Mouse (Mus musculus): Measurements from ENCODE around the gene Agrp. TPM values are rescaled to one million over a fixed set of nuclear protein-coding genes. Genes with fewer than 3 reads are reported as not detected.
A peak's percentile ranks its signal among the peaks of the same experiment; 100 is the strongest.

The Agrp gene
- total RNA-seq, 4 experiments from 2014 or later: not detected

GRCm38 (mm10) chr8:105623118-105623517, 14.1 kb downstream of the Agrp start:
- no peak for DNase-seq (ENCODE audit: low spot score in 2 of 2)

GRCm38 (mm10) chr8:105622421-105622920, 14.7 kb downstream of the Agrp start:
- peak; percentile 88 to 89 for DNase-seq (ENCODE audit: low spot score in 2 of 2)

- DNase-seq (ENCODE audit: low spot score in 2 of 2): no peak
These were observed 15.4 kb downstream of the Agrp start for GRCm38 (mm10) chr8:105621841-105622240.

GRCm38 (mm10) chr8:105620946-105621720, 16.1 kb downstream of the Agrp start:
- DNase-seq (ENCODE audit: low spot score in 2 of 2): no peak

- no peak for DNase-seq (ENCODE audit: low spot score in 2 of 2)
These were observed 17.0 kb downstream of the Agrp start for GRCm38 (mm10) chr8:105620211-105620610.

- DNase-seq (ENCODE audit: low spot score in 2 of 2): no peak
These were observed 18.2 kb downstream of the Agrp start for GRCm38 (mm10) chr8:105618892-105619591.

GRCm38 (mm10) chr8:105618279-105618634, 18.9 kb downstream of the Agrp start:
- no peak for DNase-seq (ENCODE audit: low spot score in 2 of 2)

- DNase-seq (ENCODE audit: low spot score in 2 of 2): no peak
These were observed 19.5 kb downstream of the Agrp start for GRCm38 (mm10) chr8:105617451-105618278.

GRCm38 (mm10) chr8:105615942-105616341, 21.3 kb downstream of the Agrp start:
- DNase-seq (ENCODE audit: low spot score in 2 of 2): no peak

- peak in 1 of 2 experiments; percentile 44 for DNase-seq (ENCODE audit: low spot score in 2 of 2)
These were observed 23.2 kb downstream of the Agrp start for GRCm38 (mm10) chr8:105613830-105614511.

GRCm38 (mm10) chr8:105613037-105613436, 24.2 kb downstream of the Agrp start:
- peak; percentile 40 for DNase-seq (ENCODE audit: low spot score in 2 of 2)

- DNase-seq (ENCODE audit: low spot score in 2 of 2): peak in 1 of 2 experiments; percentile 43
These were observed 25.4 kb downstream of the Agrp start for GRCm38 (mm10) chr8:105611836-105612235.

- no peak for DNase-seq (ENCODE audit: low spot score in 2 of 2)
These were observed 27.4 kb downstream of the Agrp start for GRCm38 (mm10) chr8:105609771-105610170.

- DNase-seq (ENCODE audit: low spot score in 2 of 2): no peak
These were observed 27.8 kb downstream of the Agrp start for GRCm38 (mm10) chr8:105609355-105609754.

- DNase-seq (ENCODE audit: low spot score in 2 of 2): no peak
These were observed 29.5 kb downstream of the Agrp start for GRCm38 (mm10) chr8:105607684-105608083.

- DNase-seq (ENCODE audit: low spot score in 2 of 2): no peak
These were observed 30.1 kb downstream of the Agrp start for GRCm38 (mm10) chr8:105607062-105607461.

- DNase-seq (ENCODE audit: low spot score in 2 of 2): peak; percentile 70 to 80
These were observed 30.8 kb downstream of the Agrp start for GRCm38 (mm10) chr8:105606189-105607023.

GRCm38 (mm10) chr8:105605491-105606188, 31.6 kb downstream of the Agrp start:
- peak in 1 of 2 experiments; percentile 30 for DNase-seq (ENCODE audit: low spot score in 2 of 2)

- peak in 1 of 2 experiments; percentile 49 for DNase-seq (ENCODE audit: low spot score in 2 of 2)
These were observed 32.3 kb downstream of the Agrp start, which contains the start of gene Ripor1 for GRCm38 (mm10) chr8:105604804-105605381. Gene Ripor1, plus strand, starts transcription at chr8:105605255.
